Mouse (Mus musculus) megakaryocyte, embryonic 14.5 days (primary cell): Measurements from ENCODE around the gene Emp2. TPM values are rescaled to one million over a fixed set of nuclear protein-coding genes. Genes with fewer than 3 reads are reported as not detected.
A peak's percentile ranks its signal among the peaks of the same experiment; 100 is the strongest.
"Not testable (repeated sequence)": the region's sequence is repeated elsewhere in the genome, so short reads cannot be mapped to it uniquely, and the experiment has no call there.

Source experiments
- H3K27me3 ChIP-seq: replicated peaks from 2 replicates; pipeline ENCODE3; 2012; ENCODE audit warnings: inconsistent platforms
- H3K36me3 ChIP-seq: replicated peaks from 2 replicates; pipeline ENCODE3; 2012; ENCODE audit warnings: low read length, inconsistent platforms, mixed read lengths
- H3K4me1 ChIP-seq: 2 replicates; pipeline ENCODE4 v1.6.1; 2012; ENCODE audit warnings: inconsistent platforms
- H3K4me3 ChIP-seq: replicated peaks from 2 replicates; pipeline ENCODE3; 2012; ENCODE audit warnings: moderate library complexity, mild to moderate bottlenecking, inconsistent platforms
- H3K9me3 ChIP-seq: 2 replicates; pipeline ENCODE4 v1.6.1; 2012; ENCODE audit warnings: inconsistent platforms
- FLI1 ChIP-seq: IDR thresholded peaks from 2 replicates; pipeline ENCODE4 v1.6.1; 2012; ENCODE audit warnings: low read length, inconsistent platforms, mixed read lengths
- GATA1 ChIP-seq: IDR thresholded peaks from 3 replicates; pipeline ENCODE4 v1.6.1; 2012; ENCODE audit warnings: mixed read lengths, low read length, inconsistent platforms, borderline replicate concordance
- polyA plus RNA-seq: library from polyadenylated mRNA; stranded (reverse); fragments of >175 nt; gene quantifications from 2 replicates; pipeline ENCODE4 v1.2.3, GENCODE M21; 2012; ENCODE audit warnings: low replicate concordance; ENCODE audit not compliant: insufficient read depth

The Emp2 gene
- polyA plus RNA-seq, 1 experiment: 0.06 TPM

DNA sequence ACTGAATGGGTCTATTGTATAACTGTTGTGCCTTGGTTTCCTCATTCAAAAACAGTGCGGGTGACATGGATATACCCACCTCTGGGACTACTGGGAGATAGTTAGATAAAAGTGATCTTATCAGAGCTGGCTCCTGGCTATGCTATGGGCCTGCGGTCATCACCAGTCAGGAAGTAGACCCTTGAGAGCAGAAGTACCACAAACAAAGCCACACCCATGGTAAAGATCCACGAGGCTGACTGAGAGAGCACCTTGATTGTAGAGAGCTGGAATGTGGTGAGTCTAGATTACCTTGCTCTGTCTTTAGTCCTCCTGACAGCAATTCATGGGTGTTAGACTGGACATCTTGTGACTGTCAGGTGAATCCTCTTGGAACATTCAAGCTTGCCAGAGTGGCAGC lies 12.4 kb downstream of the Emp2 start:
- Histone ChIP-seq H3K9me3 (no peaks in the 10 kb centered on the region), H3K4me1 (peaks cover 9% of the 10 kb centered on the region; the same call in 1 of the 2 replicates), H3K36me3 (no peaks in the 10 kb centered on the region), H3K27me3 (peaks cover 6% of the 10 kb centered on the region), H3K4me3 (no peak overlapping the region)
- TF ChIP-seq GATA1 (no peak), FLI1 (no peak)

DNA sequence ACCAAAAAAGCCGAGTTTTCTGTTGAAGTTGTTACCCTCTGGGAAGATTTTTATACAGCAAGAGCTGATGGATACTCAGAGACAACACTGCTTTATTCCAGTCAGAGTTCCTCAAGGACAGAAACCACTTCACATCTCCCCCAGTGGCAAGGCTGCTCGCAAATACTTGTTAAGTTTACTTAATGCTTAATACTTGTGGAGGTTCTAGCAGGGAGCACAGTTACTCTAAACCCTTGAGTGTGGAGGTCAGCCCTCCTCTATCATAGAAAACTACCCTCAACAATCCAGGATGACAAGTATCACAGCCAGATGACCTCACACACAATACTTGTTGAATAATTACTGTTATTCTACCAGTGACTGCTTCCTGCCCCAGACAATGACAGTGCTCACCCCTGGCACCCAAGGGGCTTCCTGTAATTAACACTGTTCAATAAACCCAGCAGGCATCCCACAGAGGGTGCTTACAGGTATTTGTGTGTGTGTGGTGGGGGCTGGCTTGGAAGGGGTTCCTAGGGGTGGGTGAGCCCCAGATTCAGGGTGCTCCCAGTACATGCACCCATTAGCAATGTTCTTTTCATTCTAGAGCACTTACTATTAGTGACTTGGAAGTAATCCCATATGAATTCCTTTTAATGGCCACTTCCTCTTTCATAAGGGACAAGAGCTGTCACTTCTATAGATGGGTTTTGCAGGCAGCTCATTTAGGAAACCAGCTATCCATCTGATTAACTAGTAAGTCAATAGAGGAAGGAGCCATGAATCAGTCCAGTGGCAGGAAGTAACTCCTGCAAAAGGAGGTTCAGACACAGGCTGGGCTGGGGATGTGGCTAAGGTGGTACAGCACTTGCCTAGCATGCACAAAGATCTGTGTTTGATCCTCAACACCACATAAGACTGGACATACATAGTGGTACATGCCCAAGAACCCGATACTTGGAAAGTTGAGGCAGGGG lies 13.3 kb downstream of the Emp2 start:
- no peak overlapping the region for H3K4me3 ChIP-seq
- TF ChIP-seq FLI1 (no peak), GATA1 (no peak)
- peaks cover 6% of the 10 kb centered on the region for H3K27me3 ChIP-seq
- peaks cover 9% of the 10 kb centered on the region; the same call in 1 of the 2 replicates for H3K4me1 ChIP-seq
- no peaks in the 10 kb centered on the region for H3K9me3 ChIP-seq
- no peaks in the 10 kb centered on the region for H3K36me3 ChIP-seq

- no peaks in the 10 kb centered on the region for H3K9me3 ChIP-seq
- H3K4me1 ChIP-seq: peaks cover 9% of the 10 kb centered on the region; the same call in 1 of the 2 replicates
- H3K36me3 ChIP-seq: no peaks in the 10 kb centered on the region
- TF ChIP-seq GATA1 (no peak), FLI1 (no peak)
- peaks cover 6% of the 10 kb centered on the region for H3K27me3 ChIP-seq
- no peak overlapping the region for H3K4me3 ChIP-seq
These were observed 14.1 kb downstream of the Emp2 start for GRCm38 (mm10) chr16:10299637-10300036.

DNA sequence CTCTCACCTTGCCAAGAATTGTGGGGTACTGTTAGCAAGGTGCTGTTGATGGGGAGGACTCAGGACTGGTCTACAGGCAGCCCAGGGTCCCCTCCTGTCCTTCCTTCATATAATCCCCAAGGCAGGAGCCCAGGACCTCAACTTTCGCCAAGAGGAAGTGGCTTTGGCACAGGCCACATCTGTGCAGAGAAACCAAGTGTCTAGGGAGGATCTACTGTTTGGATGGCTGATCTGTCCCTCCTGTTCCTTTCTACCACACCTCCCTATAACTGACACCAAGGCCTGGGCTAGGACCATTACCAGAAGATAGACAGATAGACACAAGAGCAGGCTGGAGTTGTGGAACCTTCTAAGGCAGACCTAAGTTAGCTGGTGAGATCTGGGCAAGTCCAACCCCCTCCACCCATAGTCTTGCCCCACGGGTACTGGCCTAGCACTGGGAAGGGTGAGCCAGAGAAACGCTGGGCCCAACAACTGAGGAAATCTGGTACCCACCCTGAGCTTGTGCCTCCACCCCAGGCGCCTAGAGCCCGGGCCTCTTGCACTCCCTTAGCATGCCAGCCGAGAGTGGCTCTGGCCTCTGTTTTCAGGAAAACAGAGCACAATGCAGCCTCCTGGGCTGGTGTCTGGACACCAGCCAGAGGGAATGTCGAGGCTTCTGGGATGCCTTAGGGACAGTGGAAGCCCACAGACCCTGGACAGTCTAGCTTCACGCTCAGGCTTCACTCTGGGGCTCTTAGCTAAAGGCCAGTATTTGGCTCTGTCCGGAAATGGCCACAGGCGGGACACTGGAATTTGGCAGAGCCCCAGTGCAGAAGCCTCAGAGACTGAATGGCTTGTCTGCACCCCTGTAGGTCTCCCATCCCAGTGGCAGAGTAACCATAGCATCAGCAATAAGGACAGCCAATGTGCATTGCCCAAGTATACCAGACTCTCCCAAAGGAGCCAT lies 15.8 kb downstream of the Emp2 start:
- H3K27me3 ChIP-seq: peaks cover 3% of the 10 kb centered on the region
- no peaks in the 10 kb centered on the region for H3K36me3 ChIP-seq
- TF ChIP-seq FLI1 (no peak), GATA1 (no peak)
- H3K4me1 ChIP-seq: peaks cover 9% of the 10 kb centered on the region; the same call in 1 of the 2 replicates
- H3K4me3 ChIP-seq: no peak overlapping the region
- no peaks in the 10 kb centered on the region for H3K9me3 ChIP-seq

GRCm38 (mm10) chr16:10288115-10288514 lies 25.7 kb downstream of the Emp2 start:
- Histone ChIP-seq H3K9me3 (no peaks in the 10 kb centered on the region), H3K36me3 (no peaks in the 10 kb centered on the region), H3K4me3 (no peak overlapping the region), H3K27me3 (peaks cover 5% of the 10 kb centered on the region), H3K4me1 (peaks cover 38% of the 10 kb centered on the region)
- no peak for TF ChIP-seq FLI1
- TF ChIP-seq GATA1: no peak

- Histone ChIP-seq H3K9me3 (no peaks in the 10 kb centered on the region), H3K27me3 (peaks cover 12% of the 10 kb centered on the region), H3K4me1 (peaks cover 38% of the 10 kb centered on the region), H3K4me3 (peak overlapping the region; percentile 74), H3K36me3 (no peaks in the 10 kb centered on the region)
- TF ChIP-seq GATA1: no peak
These were observed 27.1 kb downstream of the Emp2 start for GRCm38 (mm10) chr16:10286513-10287268.

DNA sequence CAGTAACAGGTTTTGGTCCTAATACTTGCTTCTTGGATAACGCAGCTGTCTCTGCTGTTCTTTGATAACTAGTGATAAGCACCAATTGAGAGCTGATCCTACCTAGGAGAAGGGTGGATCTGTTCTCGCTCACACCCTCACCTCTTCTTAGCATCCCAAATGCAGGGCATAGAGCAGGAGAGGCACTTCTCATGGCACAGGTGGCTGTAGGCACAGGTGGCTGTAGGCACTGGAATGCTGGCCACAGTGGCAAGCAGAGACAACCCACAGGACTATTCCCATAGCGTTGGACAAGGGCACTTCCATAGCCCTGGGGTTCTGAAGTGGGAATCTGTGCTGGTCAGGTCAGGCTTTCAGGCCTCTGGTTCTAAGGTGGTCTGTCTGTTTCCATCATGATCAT lies 31.9 kb downstream of the Emp2 start:
- TF ChIP-seq FLI1 (no peak), GATA1 (no peak)
- Histone ChIP-seq H3K36me3 (no peaks in the 10 kb centered on the region), H3K27me3 (peaks cover 18% of the 10 kb centered on the region), H3K4me1 (peaks cover 24% of the 10 kb centered on the region), H3K4me3 (no peak overlapping the region), H3K9me3 (no peaks in the 10 kb centered on the region)

- Histone ChIP-seq H3K9me3 (no peaks in the 10 kb centered on the region), H3K36me3 (no peaks in the 10 kb centered on the region), H3K4me1 (peaks cover 10% of the 10 kb centered on the region), H3K4me3 (no peak overlapping the region), H3K27me3 (peaks cover 18% of the 10 kb centered on the region)
- TF ChIP-seq FLI1 (no peak), GATA1 (no peak)
These were observed 33.3 kb downstream of the Emp2 start for GRCm38 (mm10) chr16:10280286-10280951.

DNA sequence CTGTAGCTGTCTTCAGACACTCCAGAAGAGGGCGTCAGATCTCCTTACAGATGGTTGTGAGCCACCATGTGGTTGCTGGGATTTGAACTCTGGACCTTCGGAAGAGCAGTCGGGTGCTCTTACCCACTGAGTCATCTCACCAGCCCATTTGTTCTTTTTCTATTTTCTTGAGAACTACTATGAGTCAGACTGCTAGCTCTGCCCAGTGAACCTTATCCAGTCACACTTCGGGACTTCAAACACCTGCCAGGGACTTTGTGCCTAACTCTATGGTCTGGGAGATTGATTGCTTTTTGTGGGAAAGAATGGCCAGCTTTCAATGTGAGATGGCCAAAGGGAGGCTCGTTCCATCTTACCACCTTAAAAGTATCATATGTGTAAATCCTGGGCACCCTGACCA lies 37.0 kb downstream of the Emp2 start:
- not testable (repeated sequence) for H3K27me3 ChIP-seq, H3K4me1 ChIP-seq, H3K36me3 ChIP-seq, H3K9me3 ChIP-seq, H3K4me3 ChIP-seq
